Mouse (Mus musculus) CH12.LX (cell line): ENCODE measurements at regions not wholly inside any gene's neighbourhood (a gene's known extent, or its start where the extent isn't known, plus 50 kb on each side); places are given as distances from the start of the nearest gene placed in this dataset.

ENCODE experiments used
- DNase-seq: peaks from one replicate; pipeline ENCODE4 v3.0.0-alpha.2; 2013; ENCODE audit errors: extremely low read depth
- H3K27ac ChIP-seq: 2 replicates; pipeline ENCODE4 v1.5.1; 2012; ENCODE audit warnings: low read depth, mild to moderate bottlenecking, control low read depth, moderate library complexity; ENCODE audit not compliant: insufficient read depth
- H3K27me3 ChIP-seq: replicated peaks from 2 replicates; pipeline ENCODE3; 2012; ENCODE audit warnings: inconsistent platforms
- H3K36me3 ChIP-seq, 2 experiments: replicated peaks in 1 of 2; 2 replicates each; pipeline versions ENCODE3 to v1.6.1; 2012; ENCODE audit warnings: inconsistent platforms in 1 of 2, low read length in 1 of 2, mild to moderate bottlenecking in 1 of 2, mixed read lengths in 1 of 2, moderate library complexity in 1 of 2; ENCODE audit not compliant: control insufficient read depth in 1 of 2, insufficient read depth in 1 of 2
- H3K4me1 ChIP-seq, 2 experiments: 2 replicates each; pipeline ENCODE4 v1.6.1; 2012; ENCODE audit warnings: inconsistent platforms in 1 of 2, moderate library complexity in 1 of 2; ENCODE audit not compliant: insufficient read depth in 2 of 2, control insufficient read depth in 1 of 2
- H3K4me2 ChIP-seq: 2 replicates; pipeline ENCODE4 v1.6.1; 2012; ENCODE audit warnings: low read depth, mild to moderate bottlenecking, control low read depth; ENCODE audit not compliant: poor library complexity, insufficient read depth, severe bottlenecking
- H3K4me3 ChIP-seq, 3 experiments: fragments of 150-350 bp in 1 of 3; sonication (generic) in 1 of 3; replicated peaks in 1 of 3; 2 replicates each; pipeline versions ENCODE3 to v1.5.1; 2011 to 2012; ENCODE audit warnings: low read depth in 2 of 3, low read length in 2 of 3, mild to moderate bottlenecking in 2 of 3, moderate library complexity in 2 of 3, control low read depth in 1 of 3, improper control_type of control experiment in 1 of 3, inconsistent platforms in 1 of 3, mixed read lengths in 1 of 3; ENCODE audit not compliant: poor library complexity in 1 of 3
- H3K79me2 ChIP-seq: replicated peaks from 2 replicates; pipeline ENCODE4 v1.6.1; 2012; ENCODE audit warnings: mild to moderate bottlenecking, moderate library complexity; ENCODE audit not compliant: control insufficient read depth, poor library complexity, insufficient read depth, severe bottlenecking; ENCODE audit errors: extremely low read depth
- H3K9ac ChIP-seq: 2 replicates; pipeline ENCODE4 v1.6.1; 2012; ENCODE audit warnings: low read depth, mild to moderate bottlenecking, control low read depth, moderate library complexity; ENCODE audit not compliant: insufficient read depth
- H3K9me3 ChIP-seq: replicated peaks from 2 replicates; pipeline ENCODE3; 2012; ENCODE audit warnings: low read length, inconsistent platforms, mixed read lengths
- CHD2 ChIP-seq: IDR thresholded peaks from 2 replicates; pipeline ENCODE4 v1.6.1; 2011; ENCODE audit warnings: low read length, improper control_type of control experiment
- CTCF ChIP-seq, 2 experiments: IDR thresholded peaks in 1 of 2; conservative IDR thresholded peaks in 1 of 2; 2 replicates each; pipeline ENCODE4 v1.5.1; 2011 to 2012; ENCODE audit warnings: low read depth in 2 of 2, low read length in 2 of 2, improper control_type of control experiment in 1 of 2, inconsistent platforms in 1 of 2, mild to moderate bottlenecking in 1 of 2, moderate library complexity in 1 of 2
- E2F4 ChIP-seq: IDR thresholded peaks from 2 replicates; pipeline ENCODE4 v1.6.1; 2011; ENCODE audit warnings: low read depth, low read length, improper control_type of control experiment; ENCODE audit not compliant: insufficient replicate concordance
- ELF1 ChIP-seq: IDR thresholded peaks from 2 replicates; pipeline ENCODE4 v1.6.1; 2014; ENCODE audit warnings: low read depth, mild to moderate bottlenecking, inconsistent platforms, low read length, improper control_type of control experiment
- ETS1 ChIP-seq: conservative IDR thresholded peaks from 2 replicates; pipeline ENCODE4 v1.6.1; 2012; ENCODE audit warnings: low read depth, mild to moderate bottlenecking, inconsistent platforms, low read length, improper control_type of control experiment, moderate library complexity
- IRF4 ChIP-seq: IDR thresholded peaks from 2 replicates; pipeline ENCODE4 v1.6.1; 2014; ENCODE audit warnings: low read depth, mild to moderate bottlenecking, inconsistent platforms, low read length, improper control_type of control experiment
- JUN ChIP-seq: IDR thresholded peaks from 2 replicates; pipeline ENCODE4 v1.6.1; 2011; ENCODE audit warnings: low read depth, mild to moderate bottlenecking, low read length, improper control_type of control experiment, moderate library complexity; ENCODE audit not compliant: insufficient read depth
- MAFK ChIP-seq: IDR thresholded peaks from 2 replicates; pipeline ENCODE4 v1.6.1; 2011; ENCODE audit warnings: low read length, improper control_type of control experiment; ENCODE audit not compliant: insufficient replicate concordance
- MAX ChIP-seq: IDR thresholded peaks from 2 replicates; pipeline ENCODE4 v1.6.1; 2011; ENCODE audit warnings: low read length, improper control_type of control experiment
- MAZ ChIP-seq: IDR thresholded peaks from 2 replicates; pipeline ENCODE4 v1.6.1; 2012; ENCODE audit warnings: low read depth, mild to moderate bottlenecking, inconsistent platforms, low read length, improper control_type of control experiment, moderate library complexity
- MEF2A ChIP-seq: IDR thresholded peaks from 2 replicates; pipeline ENCODE4 v1.6.1; 2014; ENCODE audit warnings: low read depth, mild to moderate bottlenecking, inconsistent platforms, low read length, improper control_type of control experiment, borderline replicate concordance
- MXI1 ChIP-seq: IDR thresholded peaks from 2 replicates; pipeline ENCODE4 v1.6.1; 2011; ENCODE audit warnings: mild to moderate bottlenecking, low read depth, low read length, improper control_type of control experiment
- NELFE ChIP-seq: IDR thresholded peaks from 2 replicates; pipeline ENCODE4 v1.6.1; 2011; ENCODE audit warnings: low read depth, low read length, improper control_type of control experiment
- POLR2A ChIP-seq: IDR thresholded peaks from 2 replicates; pipeline ENCODE4 v1.6.1; 2011; ENCODE audit warnings: low read depth, mild to moderate bottlenecking, improper control_type of control experiment, low read length
- POLR2AphosphoS2 ChIP-seq: IDR thresholded peaks from 2 replicates; pipeline ENCODE4 v1.6.1; 2011; ENCODE audit warnings: low read depth, low read length, improper control_type of control experiment
- RAD21 ChIP-seq: IDR thresholded peaks from 2 replicates; pipeline ENCODE4 v1.6.1; 2011; ENCODE audit warnings: low read depth, mild to moderate bottlenecking, low read length, improper control_type of control experiment, moderate library complexity
- RCOR1 ChIP-seq: conservative IDR thresholded peaks from 2 replicates; pipeline ENCODE4 v1.6.1; 2012; ENCODE audit warnings: low read depth, mild to moderate bottlenecking, inconsistent platforms, low read length, improper control_type of control experiment
- SIN3A ChIP-seq: IDR thresholded peaks from 2 replicates; pipeline ENCODE4 v1.6.1; 2012; ENCODE audit warnings: low read length, improper control_type of control experiment, inconsistent platforms
- TBP ChIP-seq: conservative IDR thresholded peaks from 2 replicates; pipeline ENCODE4 v1.6.1; 2011; ENCODE audit warnings: low read depth, low read length, improper control_type of control experiment
- ZKSCAN1 ChIP-seq: IDR thresholded peaks from 2 replicates; pipeline ENCODE4 v1.6.1; 2012; ENCODE audit warnings: low read depth, inconsistent platforms, low read length, improper control_type of control experiment, borderline replicate concordance
- ZMIZ1 ChIP-seq: IDR thresholded peaks from 2 replicates; pipeline ENCODE4 v1.6.1; 2012; ENCODE audit warnings: low read depth, mild to moderate bottlenecking, inconsistent platforms, low read length, improper control_type of control experiment
- ZNF384 ChIP-seq: IDR thresholded peaks from 2 replicates; pipeline ENCODE4 v1.6.1; 2012; ENCODE audit warnings: low read depth, low read length, improper control_type of control experiment, inconsistent platforms
- dilution Hi-C: fragments of 300-500 bp; cut with MboI; formaldehyde crosslinking; loops from 2 replicates; pipeline ENCODE4 v1.14.3; 2020; ENCODE audit warnings: low sequenced_read_pairs; ENCODE audit not compliant: extremely low pct_unique_long_range_greater_than_20kb, extremely low pct_ligation_motif_present
- in situ Hi-C: fragments of 300-500 bp; cut with MboI; formaldehyde crosslinking; loops from 3 replicates; pipeline ENCODE4 v1.14.3; 2019; ENCODE audit warnings: low sequenced_read_pairs, low pct_ligation_motif_present, low pct_unique_long_range_greater_than_20kb, mixed read lengths

- H3K9me3 ChIP-seq, result no peaks in the 10 kb centered on the region
- no peaks in the 10 kb centered on the region for H3K36me3 ChIP-seq
- dilution Hi-C loops, result no loop called here
- no peaks in the 10 kb centered on the region for H3K27me3 ChIP-seq
- no peaks in the 10 kb centered on the region for H3K79me2 ChIP-seq
- H3K4me1 ChIP-seq, result no peaks in the 10 kb centered on the region
- no peak for TF ChIP-seq IRF4
- no peak for TF ChIP-seq JUN
- TF ChIP-seq E2F4, result no peak
- no peak for TF ChIP-seq CHD2
- TF ChIP-seq ELF1, result no peak
- TF ChIP-seq CTCF (conservative IDR thresholded peaks at IDR 0.05 in 1 of 2, IDR thresholded peaks at IDR 0.05 in 1 of 2; ENCODE audit: low read depth in 2 of 2, low read length in 2 of 2), result no peak
- no peak for TF ChIP-seq RAD21
- TF ChIP-seq MEF2A, result no peak
- TF ChIP-seq POLR2A, result no peak
- no peak for TF ChIP-seq MXI1
- no peak for TF ChIP-seq POLR2AphosphoS2
- TF ChIP-seq MAFK, result no peak
- no peak for TF ChIP-seq ZMIZ1
- TF ChIP-seq RCOR1, result no peak
- no peak overlapping the region for H3K27ac ChIP-seq
- no peak overlapping the region for H3K4me3 ChIP-seq
- in situ Hi-C loops, result no loop called here
- H3K4me2 ChIP-seq, result no peak overlapping the region
- DNase-seq, result no peak
- H3K9ac ChIP-seq, result no peak overlapping the region
These were observed 408.5 kb upstream of the C030005K15Rik start for GRCm38 (mm10) chr10:98135026-98135425.

- peak; percentile 4 for DNase-seq
- dilution Hi-C loops, result no loop called here
These were observed 419.2 kb upstream of the C030005K15Rik start for GRCm38 (mm10) chr10:98145773-98146172.

More at GRCm38 (mm10) chr10:98145773-98146172, 419.2 kb upstream of the C030005K15Rik start:
- Histone ChIP-seq H3K4me2 (no peak overlapping the region), H3K36me3 (no peaks in the 10 kb centered on the region), H3K4me3 (no peak overlapping the region), H3K27ac (no peak overlapping the region), H3K27me3 (no peaks in the 10 kb centered on the region), H3K9ac (no peak overlapping the region), H3K79me2 (no peaks in the 10 kb centered on the region), H3K9me3 (no peaks in the 10 kb centered on the region)
- in situ Hi-C loops, result no loop called here
- TF ChIP-seq RAD21 (peak; percentile 21), MAZ (no peak), ETS1 (no peak), NELFE (no peak), TBP (no peak), ZNF384 (no peak), SIN3A (no peak), MAX (no peak), CTCF (conservative IDR thresholded peaks at IDR 0.05 in 1 of 2, IDR thresholded peaks at IDR 0.05 in 1 of 2; ENCODE audit: low read depth in 2 of 2, low read length in 2 of 2) (peak in 1 of 2 experiments; percentile 40; a peak in 2 of 4 replicates), ZKSCAN1 (no peak)
- TF ChIP-seq, all 38 proteins: peak for 2
- no peaks in the 10 kb centered on the region for H3K4me1 ChIP-seq
